Mouse (Mus musculus) cerebellum, postnatal 14 days (tissue): ENCODE measurements around the gene Slc5a4a.

Experiments
- DNase-seq, 2 experiments: peaks; one replicate each; pipeline ENCODE4 v3.0.0; 2021; ENCODE audit warnings: mixed read lengths in 2 of 2

Slc5a4a gene

DNA sequence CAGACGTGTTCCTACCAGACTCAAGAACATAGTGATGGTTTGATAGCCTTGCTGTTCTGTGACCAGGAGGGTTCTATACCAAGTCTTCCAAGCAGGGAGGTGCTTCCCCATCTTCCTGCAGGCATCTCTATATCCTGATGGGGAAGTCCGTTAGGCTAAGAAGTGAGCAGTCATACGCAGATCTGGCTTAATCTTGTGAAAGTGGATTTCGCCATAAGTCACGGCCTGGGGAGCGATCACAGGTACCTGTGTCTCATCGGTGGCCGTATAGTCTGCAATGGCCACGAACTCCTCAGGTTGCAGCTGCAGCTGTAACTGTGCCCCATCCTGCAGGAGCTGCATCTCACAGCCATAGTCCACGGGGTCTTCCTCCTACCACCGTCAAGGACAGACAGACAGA, 78.7 kb downstream of the Slc5a4a start:
- DNase-seq: no peak

DNA sequence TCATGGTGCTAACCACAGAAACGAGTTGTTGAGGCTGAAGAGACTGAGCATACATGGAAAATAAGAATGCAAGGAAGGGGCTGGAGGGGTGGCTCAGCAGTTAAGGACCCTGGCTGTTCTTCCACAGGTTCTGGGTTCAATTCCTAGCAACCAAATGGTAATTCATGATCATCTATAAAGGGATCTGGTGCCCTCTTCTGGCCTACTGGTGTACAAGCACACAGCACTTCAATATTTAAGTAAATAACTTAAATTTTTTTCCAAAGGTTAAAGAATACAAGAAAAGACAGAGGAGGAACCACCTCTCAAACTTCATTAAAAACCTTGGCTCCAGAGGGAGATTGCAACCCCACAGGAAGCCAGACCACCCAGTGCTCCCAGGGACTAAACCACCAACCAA, 82.4 kb downstream of the Slc5a4a start:
- no peak for DNase-seq

DNA sequence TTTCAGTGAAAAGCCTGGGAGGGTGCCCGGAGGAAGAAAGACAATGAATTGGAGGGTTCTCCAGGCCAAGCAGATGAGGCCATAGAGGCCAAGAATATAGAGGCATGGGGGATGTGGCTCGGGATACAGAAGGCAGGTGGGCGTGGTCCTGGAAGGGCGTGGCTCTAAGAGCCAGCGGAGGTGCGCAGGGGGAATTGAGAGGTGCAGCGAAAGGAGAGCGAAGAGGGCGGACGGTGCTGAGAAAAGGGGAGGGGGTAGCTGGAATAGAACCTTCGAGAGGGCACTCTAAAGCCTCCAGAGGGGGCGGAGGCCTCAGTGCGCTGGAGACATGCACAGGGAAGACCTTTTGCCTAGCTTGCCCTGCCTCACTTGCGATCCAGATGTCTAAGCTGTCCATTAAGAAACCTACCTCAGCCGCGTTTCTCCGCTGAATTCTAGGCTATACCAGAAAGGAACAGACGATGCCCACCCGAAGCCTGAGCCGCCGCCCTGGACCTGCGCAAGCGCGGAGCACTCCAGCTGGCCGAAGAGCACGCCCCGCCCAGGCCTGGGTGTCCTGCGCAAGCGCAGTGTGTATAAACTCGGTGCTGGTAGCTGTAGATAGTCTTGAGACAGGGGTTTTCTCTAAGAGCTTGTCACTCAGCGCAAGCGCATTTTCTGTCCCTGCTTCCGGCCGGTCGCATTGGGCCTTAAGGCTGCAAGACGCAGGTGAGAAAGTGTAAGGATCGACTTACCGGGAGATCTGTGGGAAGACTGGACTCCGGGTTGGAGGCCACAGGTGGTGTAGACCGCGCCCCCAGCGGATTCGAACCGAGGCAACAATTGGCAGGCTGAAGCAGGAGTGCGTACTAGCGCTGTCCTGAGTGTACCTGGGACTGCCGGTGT, 90.3 kb downstream of the Slc5a4a start, which contains the start of gene Prmt2:
Prmt2 (minus strand) TSS at position 525 of the 885 bp plus-strand sequence.
- peak; percentile 92 to 93 for DNase-seq
